Mouse (Mus musculus) forebrain, postnatal 0 days (tissue): ENCODE measurements at regions not wholly inside any gene's neighbourhood (a gene's known extent, or its start where the extent isn't known, plus 50 kb on each side); places are given as distances from the start of the nearest gene placed in this dataset.

ENCODE experiments used
- ATAC-seq: fragments of 200-750 bp; cut with Nextera tagmentation; 2 replicates; pipeline ENCODE4 v1.8.0; 2017; ENCODE audit warnings: mild to moderate bottlenecking, moderate library complexity
- DNase-seq: peaks from one replicate; pipeline ENCODE4 v3.0.0-alpha.2; 2015
- H3K27ac ChIP-seq: fragments of 300-500 bp; sonication (generic); 2 replicates; pipeline ENCODE4 v1.5.1; 2014; ENCODE audit warnings: low read depth, mild to moderate bottlenecking, antibody characterized with exemption, low read length, moderate library complexity, mixed read lengths
- H3K27me3 ChIP-seq: fragments of 300-500 bp; sonication (generic); 2 replicates; pipeline ENCODE4 v1.6.1; 2014; ENCODE audit warnings: mild to moderate bottlenecking, low read length, mixed read lengths; ENCODE audit not compliant: insufficient read depth
- H3K36me3 ChIP-seq: fragments of 300-500 bp; sonication (generic); 2 replicates; pipeline ENCODE4 v1.6.1; 2014; ENCODE audit warnings: mild to moderate bottlenecking, moderate library complexity; ENCODE audit not compliant: insufficient read depth
- H3K4me1 ChIP-seq: fragments of 300-500 bp; sonication (generic); 2 replicates; pipeline ENCODE4 v1.6.1; 2014; ENCODE audit warnings: antibody characterized with exemption; ENCODE audit not compliant: insufficient read depth
- H3K4me2 ChIP-seq: fragments of 300-500 bp; sonication (generic); 2 replicates; pipeline ENCODE4 v1.6.1; 2014; ENCODE audit warnings: low read depth, mild to moderate bottlenecking, moderate library complexity
- H3K4me3 ChIP-seq: fragments of 300-500 bp; sonication (generic); 2 replicates; pipeline ENCODE4 v1.5.1; 2014; ENCODE audit warnings: low read depth, low read length, mixed read lengths
- H3K9ac ChIP-seq: fragments of 300-500 bp; sonication (generic); 2 replicates; pipeline ENCODE4 v1.6.1; 2014; ENCODE audit warnings: mild to moderate bottlenecking
- H3K9me3 ChIP-seq: fragments of 300-500 bp; sonication (generic); 2 replicates; pipeline ENCODE4 v1.6.1; 2016; ENCODE audit warnings: low read length
- CTCF ChIP-seq: sonication (generic); IDR thresholded peaks from 2 replicates; pipeline ENCODE4 v1.5.1; 2016; ENCODE audit warnings: antibody characterized with exemption, control low read depth, low read depth
- WGBS: fragments of 180-500 bp; shearing (Covaris S2); extraction: QIAGEN DNeasy Blood & Tissue Kit; methylation state at CpG from one replicate; pipeline ENCODE4 v1.1.7; 2014; 5-methylcytosine and 5-hydroxymethylcytosine counted together

DNA sequence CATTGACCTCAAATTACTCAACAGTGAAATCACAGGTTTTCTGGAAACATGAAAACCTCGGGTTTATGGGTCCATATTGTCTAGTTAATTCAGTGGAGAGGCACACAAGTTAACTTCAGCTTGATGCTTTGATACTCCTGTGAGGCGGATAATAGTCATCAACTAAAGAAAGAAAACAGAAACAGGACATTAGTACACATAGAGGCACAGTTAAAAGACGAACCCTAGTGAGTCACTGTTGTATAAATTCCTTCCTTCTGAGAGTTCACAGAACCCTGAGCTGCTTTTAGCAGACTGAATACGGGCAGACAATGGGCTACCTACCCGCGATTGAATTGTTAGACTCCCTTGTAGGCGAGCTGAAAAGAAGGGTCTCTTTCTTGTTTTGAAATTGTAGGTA is 101.7 kb downstream of the Tmx1 start:
- no peak for DNase-seq
- TF ChIP-seq CTCF: no peak

DNA sequence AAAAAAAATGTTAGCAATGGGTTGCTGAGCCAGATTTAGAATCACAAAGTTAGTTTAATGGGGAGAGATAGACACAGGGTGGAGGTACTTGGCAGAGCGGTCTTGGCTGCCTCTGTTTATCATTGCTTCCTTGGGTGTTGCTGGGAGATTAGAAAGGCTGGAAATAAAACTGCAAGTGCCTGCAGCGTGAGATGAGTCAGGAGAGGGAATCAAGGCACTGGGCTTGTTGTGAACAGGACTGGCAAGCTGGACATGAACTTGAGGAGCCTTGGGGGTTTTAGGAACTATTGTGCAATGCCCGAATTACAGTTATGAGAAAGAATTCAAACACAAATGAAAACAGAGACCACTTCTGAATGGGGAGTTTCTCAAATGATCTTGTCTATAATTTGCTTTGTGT is 102.8 kb downstream of the Tmx1 start:
- Histone ChIP-seq H3K4me1 (no peaks in the 10 kb centered on the region), H3K4me2 (no peak overlapping the region), H3K9me3 (no peaks in the 10 kb centered on the region), H3K4me3 (no peak overlapping the region), H3K9ac (no peak overlapping the region), H3K27me3 (no peaks in the 10 kb centered on the region), H3K36me3 (no peaks in the 10 kb centered on the region), H3K27ac (no peak overlapping the region)
- DNase-seq: no peak
- ATAC-seq: no peak
- WGBS: 44% methylated on average over 3 of the region's 3 CpGs
- TF ChIP-seq CTCF: no peak

More for the DNA sequence above, 101.7 kb downstream of the Tmx1 start:
- WGBS: 22% methylated on average over 7 of the region's 7 CpGs
- Histone ChIP-seq H3K27ac (no peak overlapping the region), H3K4me1 (no peaks in the 10 kb centered on the region), H3K36me3 (no peaks in the 10 kb centered on the region), H3K9ac (no peak overlapping the region), H3K27me3 (no peaks in the 10 kb centered on the region), H3K4me2 (no peak overlapping the region), H3K4me3 (no peak overlapping the region), H3K9me3 (no peaks in the 10 kb centered on the region)
- no peak for ATAC-seq

DNA sequence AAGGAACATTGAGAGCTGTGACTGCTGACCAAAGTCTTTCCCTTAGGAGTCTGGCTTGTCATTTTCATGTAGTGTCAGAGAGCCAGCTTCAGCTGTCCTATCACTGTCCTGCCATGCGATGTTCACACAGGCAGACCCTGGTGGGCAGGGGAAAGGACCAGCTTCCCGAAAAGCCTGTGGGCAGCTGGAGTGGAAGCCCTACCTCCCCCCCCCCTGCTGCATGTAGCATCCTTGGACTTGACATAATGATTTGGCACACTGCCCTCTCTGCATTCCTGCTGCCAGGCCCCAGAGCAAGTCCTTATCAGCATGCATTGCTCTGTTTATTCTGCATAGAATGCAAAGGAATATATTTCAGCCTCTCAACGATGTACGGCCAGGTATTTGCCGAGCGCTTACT is 103.9 kb downstream of the Tmx1 start:
- WGBS: 74% methylated on average over 6 of the region's 6 CpGs
- Histone ChIP-seq H3K4me1 (no peaks in the 10 kb centered on the region), H3K36me3 (no peaks in the 10 kb centered on the region), H3K9me3 (no peaks in the 10 kb centered on the region), H3K9ac (no peak overlapping the region), H3K4me3 (no peak overlapping the region), H3K27me3 (no peaks in the 10 kb centered on the region), H3K4me2 (no peak overlapping the region), H3K27ac (no peak overlapping the region)
- no peak for TF ChIP-seq CTCF
- no peak for ATAC-seq
- no peak for DNase-seq

DNA sequence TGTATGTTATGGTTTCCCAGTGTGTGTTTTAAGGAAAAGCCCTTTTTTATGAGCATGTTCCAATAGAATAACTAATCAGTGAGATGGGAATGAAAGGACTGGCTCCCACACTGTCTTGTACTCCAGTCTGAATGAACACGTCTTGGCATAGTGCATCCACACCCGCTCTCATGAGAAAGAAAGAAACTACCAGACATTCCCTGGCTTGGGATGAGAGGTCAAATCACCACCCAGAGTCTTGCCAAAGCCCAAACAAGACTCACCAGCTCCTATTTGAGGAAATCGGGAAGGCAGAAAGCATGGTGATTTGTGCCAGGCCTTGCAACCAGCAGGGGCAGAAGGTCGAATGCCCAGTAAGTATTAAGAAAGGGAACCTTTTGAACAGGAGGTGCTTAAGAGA is 110.6 kb downstream of the Tmx1 start:
- Histone ChIP-seq H3K4me2 (no peak overlapping the region), H3K4me1 (no peaks in the 10 kb centered on the region), H3K27me3 (no peaks in the 10 kb centered on the region), H3K9ac (no peak overlapping the region), H3K9me3 (no peaks in the 10 kb centered on the region), H3K27ac (no peak overlapping the region), H3K36me3 (no peaks in the 10 kb centered on the region), H3K4me3 (no peak overlapping the region)
- ATAC-seq (no peak), DNase-seq (no peak)
- 73% methylated on average over 4 of the region's 4 CpGs for WGBS
- no peak for TF ChIP-seq CTCF

DNA sequence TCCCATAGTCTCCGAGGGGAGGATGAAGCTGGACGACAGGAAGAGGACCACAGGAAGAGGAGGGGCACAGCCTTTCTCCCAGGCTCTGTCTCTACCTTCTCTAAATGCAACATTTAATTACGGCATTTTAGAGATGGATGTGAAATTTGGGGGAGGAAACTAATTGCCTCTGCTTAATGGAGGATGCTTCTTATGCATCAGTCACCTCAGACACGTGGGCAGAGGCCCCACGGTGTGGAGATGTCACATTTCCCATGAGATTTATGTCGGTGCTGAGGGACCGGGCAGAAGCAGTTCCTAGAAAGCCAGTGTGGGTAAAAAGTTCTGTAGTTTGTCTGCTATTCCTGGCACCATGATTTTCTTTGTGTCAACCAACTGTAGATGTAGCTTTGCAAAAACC is 122.8 kb downstream of the Tmx1 start:
- no peak overlapping the region for H3K4me3 ChIP-seq
- WGBS: 76% methylated on average over 7 of the region's 7 CpGs
- no peaks in the 10 kb centered on the region for H3K27me3 ChIP-seq
- no peak overlapping the region for H3K9ac ChIP-seq
- ATAC-seq (no peak), DNase-seq (no peak)
- no peaks in the 10 kb centered on the region for H3K36me3 ChIP-seq
- no peak for TF ChIP-seq CTCF
- H3K27ac ChIP-seq: no peak overlapping the region
- no peaks in the 10 kb centered on the region for H3K4me1 ChIP-seq
- H3K4me2 ChIP-seq: no peak overlapping the region
- H3K9me3 ChIP-seq: no peaks in the 10 kb centered on the region

GRCm38 (mm10) chr12:70577769-70578168 is 124.9 kb downstream of the Tmx1 start:
- no peaks in the 10 kb centered on the region for H3K4me1 ChIP-seq
- H3K9me3 ChIP-seq: peaks cover 2% of the 10 kb centered on the region; the same call in 1 of the 2 replicates
- ATAC-seq (no peak), DNase-seq (no peak)
- no peak overlapping the region for H3K4me2 ChIP-seq
- H3K36me3 ChIP-seq: no peaks in the 10 kb centered on the region
- H3K9ac ChIP-seq: no peak overlapping the region
- H3K4me3 ChIP-seq: no peak overlapping the region
- WGBS: 84% methylated on average over 4 of the region's 4 CpGs
- no peak overlapping the region for H3K27ac ChIP-seq
- H3K27me3 ChIP-seq: no peaks in the 10 kb centered on the region
- TF ChIP-seq CTCF: no peak

DNA sequence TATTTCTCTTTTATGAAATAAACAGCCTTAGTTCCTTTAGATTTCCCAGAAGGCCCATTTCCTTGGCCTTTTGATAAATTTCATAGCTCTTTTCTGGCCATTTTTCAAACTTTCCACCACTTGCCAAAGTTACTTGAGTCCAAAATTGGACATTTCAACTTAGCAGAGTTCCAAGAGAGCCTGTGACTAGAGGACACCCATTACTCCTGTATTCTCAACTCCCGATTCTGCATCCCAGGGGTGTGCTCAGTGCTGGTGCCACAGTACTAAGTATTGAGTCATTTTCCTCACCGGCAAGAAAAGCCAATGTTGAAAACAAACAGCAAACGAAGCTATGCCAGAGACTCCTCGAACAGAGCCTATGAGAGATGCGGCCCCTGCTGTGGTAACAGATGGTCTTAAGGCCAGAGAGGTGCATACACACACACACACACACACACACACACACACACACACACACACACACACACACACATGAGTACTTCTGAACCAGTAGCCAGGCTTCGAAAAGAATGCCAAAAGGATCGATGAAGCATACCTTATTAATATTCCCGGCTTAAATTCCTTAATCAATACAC is 126.5 kb downstream of the Tmx1 start:
- no peak overlapping the region for H3K9ac ChIP-seq
- 49% methylated on average over 8 of the region's 8 CpGs for WGBS
- TF ChIP-seq CTCF: no peak
- peaks cover 4% of the 10 kb centered on the region; the same call in 1 of the 2 replicates for H3K9me3 ChIP-seq
- no peaks in the 10 kb centered on the region for H3K36me3 ChIP-seq
- no peak overlapping the region for H3K4me2 ChIP-seq
- no peaks in the 10 kb centered on the region for H3K27me3 ChIP-seq
- DNase-seq (no peak), ATAC-seq (no peak)
- H3K4me1 ChIP-seq: no peaks in the 10 kb centered on the region
- H3K27ac ChIP-seq: no peak overlapping the region
- H3K4me3 ChIP-seq: no peak overlapping the region

GRCm38 (mm10) chr12:70586181-70586580 is 133.3 kb downstream of the Tmx1 start:
- no peak for ATAC-seq
- H3K27ac ChIP-seq: no peak overlapping the region
- H3K4me1 ChIP-seq: no peaks in the 10 kb centered on the region
- DNase-seq: no peak
- 83% methylated on average over 2 of the region's 2 CpGs for WGBS
- H3K9me3 ChIP-seq: peaks cover 4% of the 10 kb centered on the region; the same call in 1 of the 2 replicates
- H3K4me2 ChIP-seq: no peak overlapping the region
- no peaks in the 10 kb centered on the region for H3K36me3 ChIP-seq
- no peaks in the 10 kb centered on the region for H3K27me3 ChIP-seq
- TF ChIP-seq CTCF: no peak
- H3K9ac ChIP-seq: no peak overlapping the region
- H3K4me3 ChIP-seq: no peak overlapping the region
